Mouse (Mus musculus): Measurements from ENCODE around the gene Sdr42e1. TPM values are rescaled to one million over a fixed set of nuclear protein-coding genes. Genes with fewer than 3 reads are reported as not detected.

Gene Sdr42e1
- polyA plus RNA-seq, 1 experiment from 2014 or later = 0.85 TPM

DNA sequence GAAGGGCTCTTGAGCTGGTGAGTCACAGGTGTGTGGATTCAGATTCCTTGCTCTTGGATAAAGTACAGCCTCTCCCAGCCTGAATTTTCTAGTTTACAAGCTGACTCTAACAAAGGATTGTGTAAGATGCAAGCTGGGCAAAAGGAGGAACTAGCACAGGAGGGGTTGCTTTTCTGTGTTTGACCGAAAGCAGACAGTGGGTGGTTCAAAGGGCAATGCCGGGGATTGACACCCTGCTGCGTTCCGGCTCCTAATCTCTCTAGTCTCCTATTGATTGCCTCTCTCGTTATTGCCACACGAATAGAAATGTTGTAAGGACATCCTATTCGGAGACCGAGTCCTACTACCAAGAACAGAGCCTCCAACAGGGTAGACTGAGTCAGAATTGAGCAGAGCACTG lies 27.2 kb upstream of the Sdr42e1 start:
- WGBS = 79% methylated on average over 8 of the region's 8 CpGs
- Histone ChIP-seq H3K9ac (ENCODE audit: low read length) (no peak overlapping the region), H3K4me3 (ENCODE audit: low read length) (no peak overlapping the region), H3K9me3 (replicated peaks; ENCODE audit: control insufficient read depth, low read length) (no peaks in the 10 kb centered on the region), H3K36me3 (ENCODE audit: control insufficient read depth, insufficient read depth) (no peaks in the 10 kb centered on the region), H3K27ac (ENCODE audit: low read length) (no peak overlapping the region), H3K27me3 (ENCODE audit: control insufficient read depth, insufficient read depth, low read length) (no peaks in the 10 kb centered on the region), H3K4me2 (ENCODE audit: low read depth, low read length) (no peak overlapping the region), H3K4me1 (ENCODE audit: control insufficient read depth, insufficient read depth, low read length) (no peaks in the 10 kb centered on the region)
- no peak for ATAC-seq (replicated peaks; ENCODE audit: extremely low read depth, insufficient read depth, low FRiP score)

DNA sequence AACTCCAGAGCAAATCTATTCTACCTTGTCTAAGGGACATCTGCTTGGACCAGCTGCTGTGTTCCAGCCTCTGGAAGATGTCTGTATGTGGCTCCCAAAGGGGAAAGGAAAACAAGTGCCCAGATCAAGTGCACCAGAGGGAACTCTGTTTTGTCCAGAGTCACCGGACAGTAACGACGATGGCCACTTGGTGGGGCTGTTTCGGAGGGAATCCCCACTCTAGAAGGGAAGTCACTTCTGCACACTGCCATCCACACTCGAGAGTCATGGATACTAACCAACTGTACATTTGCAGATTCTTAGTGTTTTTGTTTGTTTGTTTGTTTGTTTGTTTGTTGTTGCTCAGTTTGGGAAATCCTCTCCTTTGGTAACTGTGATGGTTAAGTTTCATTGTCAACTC lies 23.8 kb upstream of the Sdr42e1 start:
- Histone ChIP-seq H3K9me3 (replicated peaks; ENCODE audit: control insufficient read depth, low read length) (no peaks in the 10 kb centered on the region), H3K27ac (ENCODE audit: low read length) (no peak overlapping the region), H3K4me3 (ENCODE audit: low read length) (no peak overlapping the region), H3K4me2 (ENCODE audit: low read depth, low read length) (no peak overlapping the region), H3K36me3 (ENCODE audit: control insufficient read depth, insufficient read depth) (no peaks in the 10 kb centered on the region), H3K27me3 (ENCODE audit: control insufficient read depth, insufficient read depth, low read length) (no peaks in the 10 kb centered on the region), H3K9ac (ENCODE audit: low read length) (no peak overlapping the region), H3K4me1 (ENCODE audit: control insufficient read depth, insufficient read depth, low read length) (no peaks in the 10 kb centered on the region)
- no peak for ATAC-seq (replicated peaks; ENCODE audit: extremely low read depth, insufficient read depth, low FRiP score)
- 29% methylated on average over 5 of the region's 5 CpGs for WGBS

DNA sequence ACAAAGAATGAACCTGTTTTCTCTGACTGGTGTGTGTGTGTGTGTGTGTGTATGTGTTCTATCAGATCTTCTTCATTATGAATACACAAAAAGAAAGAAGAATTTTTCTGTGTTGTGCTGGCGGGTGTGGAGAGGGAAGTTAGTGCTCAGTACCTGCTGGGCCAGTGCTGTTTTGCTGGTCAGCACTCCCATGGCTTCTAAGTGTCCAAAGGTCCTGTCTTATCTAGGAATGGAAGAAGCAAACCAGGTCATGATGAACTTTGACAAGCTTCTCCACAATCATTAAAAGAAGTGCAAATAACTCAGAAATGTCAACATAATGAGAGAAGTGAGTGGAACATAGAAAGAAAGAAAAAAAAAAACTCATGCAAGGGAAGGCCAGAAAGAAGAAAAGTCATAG lies 22.1 kb upstream of the Sdr42e1 start:
- ATAC-seq (replicated peaks; ENCODE audit: extremely low read depth, insufficient read depth, low FRiP score) = no peak
- WGBS = 79% methylated on average over 1 of the region's 1 CpGs

DNA sequence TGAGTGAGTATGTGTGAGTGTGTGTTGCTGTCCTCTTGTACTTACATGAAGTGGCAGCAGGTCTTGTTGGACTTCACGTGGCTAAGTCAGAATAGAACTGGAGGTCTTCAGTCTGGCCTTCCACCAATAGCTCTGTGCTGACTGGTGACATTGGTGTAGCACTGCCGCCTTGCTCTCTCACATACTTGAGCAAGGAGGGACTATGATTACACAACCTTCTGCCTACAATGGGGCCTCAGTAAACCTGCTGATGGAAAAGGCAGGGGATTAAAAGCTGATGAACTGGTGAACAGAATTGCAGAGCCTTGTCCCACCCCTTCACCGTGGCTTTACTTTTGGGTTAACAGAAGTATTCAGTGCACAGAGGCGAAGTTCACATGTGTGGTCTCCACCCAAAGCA lies 18.6 kb upstream of the Sdr42e1 start:
- Histone ChIP-seq H3K36me3 (ENCODE audit: control insufficient read depth, insufficient read depth) (no peaks in the 10 kb centered on the region), H3K27me3 (ENCODE audit: control insufficient read depth, insufficient read depth, low read length) (no peaks in the 10 kb centered on the region), H3K4me2 (ENCODE audit: low read depth, low read length) (no peak overlapping the region), H3K9ac (ENCODE audit: low read length) (no peak overlapping the region), H3K4me1 (ENCODE audit: control insufficient read depth, insufficient read depth, low read length) (no peaks in the 10 kb centered on the region), H3K4me3 (ENCODE audit: low read length) (no peak overlapping the region), H3K9me3 (replicated peaks; ENCODE audit: control insufficient read depth, low read length) (no peaks in the 10 kb centered on the region), H3K27ac (ENCODE audit: low read length) (no peak overlapping the region)
- no peak for ATAC-seq (replicated peaks; ENCODE audit: extremely low read depth, insufficient read depth, low FRiP score)
- WGBS = 73% methylated on average over 4 of the region's 4 CpGs

More for the DNA sequence above, 22.1 kb upstream of the Sdr42e1 start:
- no peaks in the 10 kb centered on the region for H3K36me3 ChIP-seq (ENCODE audit: control insufficient read depth, insufficient read depth)
- no peak overlapping the region for H3K9ac ChIP-seq (ENCODE audit: low read length)
- H3K4me3 ChIP-seq (ENCODE audit: low read length) = no peak overlapping the region
- no peaks in the 10 kb centered on the region for H3K27me3 ChIP-seq (ENCODE audit: control insufficient read depth, insufficient read depth, low read length)
- no peaks in the 10 kb centered on the region for H3K4me1 ChIP-seq (ENCODE audit: control insufficient read depth, insufficient read depth, low read length)
- H3K9me3 ChIP-seq (replicated peaks; ENCODE audit: control insufficient read depth, low read length) = no peaks in the 10 kb centered on the region
- H3K27ac ChIP-seq (ENCODE audit: low read length) = no peak overlapping the region
- no peak overlapping the region for H3K4me2 ChIP-seq (ENCODE audit: low read depth, low read length)

DNA sequence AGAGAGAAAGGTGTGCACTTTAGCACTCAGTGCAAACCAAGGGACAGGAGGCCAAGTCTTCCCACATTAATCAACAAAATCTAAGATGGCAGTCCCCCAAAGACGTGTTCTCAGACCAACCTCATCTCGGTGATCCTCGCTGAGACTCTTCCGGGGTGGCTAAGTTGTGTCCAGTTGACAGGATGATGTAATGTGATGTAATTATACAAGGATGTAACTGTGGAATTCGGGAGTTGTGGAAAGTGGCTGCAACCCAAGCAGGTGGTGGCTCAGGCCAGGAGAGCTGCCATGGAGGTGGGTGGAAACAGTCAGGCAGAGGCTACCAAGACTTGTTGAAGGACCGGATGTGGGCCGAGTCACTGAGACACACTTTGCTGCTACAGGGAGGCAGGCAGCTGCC lies 14.4 kb upstream of the Sdr42e1 start:
- Histone ChIP-seq H3K4me2 (ENCODE audit: low read depth, low read length) (no peak overlapping the region), H3K9me3 (replicated peaks; ENCODE audit: control insufficient read depth, low read length) (no peaks in the 10 kb centered on the region), H3K36me3 (ENCODE audit: control insufficient read depth, insufficient read depth) (no peaks in the 10 kb centered on the region), H3K27me3 (ENCODE audit: control insufficient read depth, insufficient read depth, low read length) (no peaks in the 10 kb centered on the region), H3K4me1 (ENCODE audit: control insufficient read depth, insufficient read depth, low read length) (no peaks in the 10 kb centered on the region), H3K9ac (ENCODE audit: low read length) (no peak overlapping the region), H3K27ac (ENCODE audit: low read length) (no peak overlapping the region), H3K4me3 (ENCODE audit: low read length) (no peak overlapping the region)
- WGBS = 65% methylated on average over 7 of the region's 7 CpGs
- ATAC-seq (replicated peaks; ENCODE audit: extremely low read depth, insufficient read depth, low FRiP score) = no peak

DNA sequence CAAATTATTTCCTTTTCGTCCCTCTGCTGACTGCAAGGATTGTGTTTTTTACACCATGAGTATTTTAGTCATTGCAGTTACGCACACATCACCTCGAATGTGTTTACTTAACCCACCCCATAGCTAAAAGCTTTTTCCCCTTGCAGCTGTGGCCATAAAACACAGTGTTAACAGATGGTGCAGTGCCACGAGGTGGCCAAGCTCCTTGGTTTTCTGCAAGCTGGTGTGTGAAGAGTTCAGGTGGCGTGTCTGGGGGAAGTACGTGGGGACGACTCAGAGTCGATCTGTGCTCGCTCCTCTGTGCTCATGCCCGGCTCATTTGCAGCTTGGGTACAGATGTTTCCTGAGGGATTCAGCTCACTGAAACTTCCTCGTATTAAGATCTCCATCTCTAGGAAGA lies 11.0 kb upstream of the Sdr42e1 start:
- no peak overlapping the region for H3K9ac ChIP-seq (ENCODE audit: low read length)
- 61% methylated on average over 11 of the region's 11 CpGs for WGBS
- no peaks in the 10 kb centered on the region for H3K9me3 ChIP-seq (replicated peaks; ENCODE audit: control insufficient read depth, low read length)
- no peaks in the 10 kb centered on the region for H3K4me1 ChIP-seq (ENCODE audit: control insufficient read depth, insufficient read depth, low read length)
- no peak overlapping the region for H3K4me2 ChIP-seq (ENCODE audit: low read depth, low read length)
- ATAC-seq (replicated peaks; ENCODE audit: extremely low read depth, insufficient read depth, low FRiP score) = no peak
- H3K36me3 ChIP-seq (ENCODE audit: control insufficient read depth, insufficient read depth) = no peaks in the 10 kb centered on the region
- H3K27ac ChIP-seq (ENCODE audit: low read length) = no peak overlapping the region
- H3K4me3 ChIP-seq (ENCODE audit: low read length) = no peak overlapping the region
- no peaks in the 10 kb centered on the region for H3K27me3 ChIP-seq (ENCODE audit: control insufficient read depth, insufficient read depth, low read length)

DNA sequence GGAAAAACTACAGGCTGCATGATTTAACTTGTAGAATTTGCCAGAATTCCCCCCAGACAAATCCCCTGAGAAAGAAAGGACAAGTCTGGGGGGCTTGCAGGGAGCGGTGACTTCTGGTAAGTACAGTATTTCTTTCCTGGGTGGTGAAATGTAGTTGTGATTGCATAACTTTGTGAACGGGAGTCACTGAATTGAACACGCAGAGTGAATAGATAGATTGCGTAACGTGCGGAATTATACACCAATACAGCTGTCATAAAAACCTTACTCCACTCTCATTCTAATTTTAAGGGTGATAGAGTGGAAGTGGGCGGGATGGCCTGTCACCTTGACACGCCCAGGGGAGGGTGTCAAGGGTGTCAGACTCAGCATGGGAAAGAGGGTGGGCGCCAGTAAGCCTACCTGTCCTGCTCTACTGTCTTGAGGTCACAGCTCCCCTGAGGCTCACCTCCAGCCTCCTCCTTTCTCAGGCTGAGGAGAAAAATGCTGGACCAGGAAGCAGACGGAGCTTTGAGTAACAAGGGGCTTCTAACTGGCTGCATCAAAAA lies 10.5 kb upstream of the Sdr42e1 start:
- Histone ChIP-seq H3K36me3 (ENCODE audit: control insufficient read depth, insufficient read depth) (no peaks in the 10 kb centered on the region), H3K9me3 (replicated peaks; ENCODE audit: control insufficient read depth, low read length) (no peaks in the 10 kb centered on the region), H3K27ac (ENCODE audit: low read length) (no peak overlapping the region), H3K4me1 (ENCODE audit: control insufficient read depth, insufficient read depth, low read length) (no peaks in the 10 kb centered on the region), H3K27me3 (ENCODE audit: control insufficient read depth, insufficient read depth, low read length) (no peaks in the 10 kb centered on the region), H3K9ac (ENCODE audit: low read length) (no peak overlapping the region), H3K4me3 (ENCODE audit: low read length) (no peak overlapping the region), H3K4me2 (ENCODE audit: low read depth, low read length) (no peak overlapping the region)
- WGBS = 72% methylated on average over 10 of the region's 10 CpGs
- no peak for ATAC-seq (replicated peaks; ENCODE audit: extremely low read depth, insufficient read depth, low FRiP score)

DNA sequence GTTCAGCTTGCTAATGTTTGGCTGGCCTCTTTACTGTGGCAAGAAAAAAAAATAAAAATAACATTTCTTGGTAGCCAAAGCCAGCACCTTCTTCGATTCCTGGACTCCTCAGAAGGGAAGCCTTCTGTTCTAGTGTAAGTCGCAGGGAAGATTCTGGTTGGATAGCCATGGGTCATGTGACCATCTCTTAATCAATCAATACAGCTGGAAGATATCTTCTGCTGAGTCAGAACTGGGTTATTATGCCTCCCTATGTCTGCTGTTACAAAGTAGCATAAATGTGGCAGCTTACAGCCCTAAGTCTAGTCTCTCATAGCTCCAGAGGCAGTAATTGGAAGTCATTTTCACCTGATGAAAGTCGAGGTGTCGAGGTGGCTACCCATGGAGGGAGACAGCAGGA lies 5.2 kb upstream of the Sdr42e1 start:
- Histone ChIP-seq H3K27ac (ENCODE audit: low read length) (no peak overlapping the region), H3K36me3 (ENCODE audit: control insufficient read depth, insufficient read depth) (no peaks in the 10 kb centered on the region), H3K4me2 (ENCODE audit: low read depth, low read length) (no peak overlapping the region), H3K4me3 (ENCODE audit: low read length) (no peak overlapping the region), H3K4me1 (ENCODE audit: control insufficient read depth, insufficient read depth, low read length) (no peaks in the 10 kb centered on the region; the same call in 1 of the 2 replicates), H3K9ac (ENCODE audit: low read length) (no peak overlapping the region), H3K9me3 (replicated peaks; ENCODE audit: control insufficient read depth, low read length) (no peaks in the 10 kb centered on the region), H3K27me3 (ENCODE audit: control insufficient read depth, insufficient read depth, low read length) (no peaks in the 10 kb centered on the region)
- ATAC-seq (replicated peaks; ENCODE audit: extremely low read depth, insufficient read depth, low FRiP score) = no peak
- 76% methylated on average over 4 of the region's 4 CpGs for WGBS

DNA sequence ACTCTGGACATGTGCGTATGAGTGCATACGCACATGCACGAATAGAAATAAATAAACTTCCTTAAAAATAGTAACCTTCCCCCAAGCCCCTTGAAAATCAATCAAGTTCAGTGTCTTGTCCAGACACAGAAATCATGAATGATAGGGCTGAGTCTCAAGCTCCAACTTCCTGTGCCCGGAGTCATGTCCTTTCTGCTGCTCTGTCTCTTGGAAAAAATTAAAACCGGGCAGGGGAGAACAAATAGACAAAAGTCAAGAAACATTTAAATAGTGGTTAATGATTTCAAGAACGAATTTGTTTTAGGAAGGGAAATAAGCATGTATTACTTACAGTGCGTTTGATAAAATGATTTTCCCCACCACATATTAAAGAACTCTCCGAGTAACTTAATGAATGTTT lies 3.5 kb upstream of the Sdr42e1 start:
- no peak for ATAC-seq (replicated peaks; ENCODE audit: extremely low read depth, insufficient read depth, low FRiP score)
- 65% methylated on average over 8 of the region's 8 CpGs for WGBS
- Histone ChIP-seq H3K9me3 (replicated peaks; ENCODE audit: control insufficient read depth, low read length) (no peaks in the 10 kb centered on the region), H3K4me2 (ENCODE audit: low read depth, low read length) (no peak overlapping the region), H3K27me3 (ENCODE audit: control insufficient read depth, insufficient read depth, low read length) (no peaks in the 10 kb centered on the region), H3K36me3 (ENCODE audit: control insufficient read depth, insufficient read depth) (no peaks in the 10 kb centered on the region), H3K27ac (ENCODE audit: low read length) (no peak overlapping the region), H3K4me3 (ENCODE audit: low read length) (no peak overlapping the region), H3K4me1 (ENCODE audit: control insufficient read depth, insufficient read depth, low read length) (no peaks in the 10 kb centered on the region; the same call in 1 of the 2 replicates), H3K9ac (ENCODE audit: low read length) (no peak overlapping the region)

Data from heart, embryonic 16.5 days (tissue).